Mouse (Mus musculus) neural tube, embryonic 10.5 days (tissue): Measurements from ENCODE around the gene Scube2.

Experiments
- DNase-seq: peaks from one replicate; pipeline ENCODE4 v3.0.0-alpha.2; 2017; ENCODE audit warnings: low spot score; ENCODE audit errors: extremely low spot score

Scube2 gene

GRCm38 (mm10) chr7:109865370-109866229, at the start of gene Scube2:
Scube2 (minus strand) TSS chr7:109865679.
- DNase-seq: peak; percentile 61

- DNase-seq: no peak
Measured at GRCm38 (mm10) chr7:109906165-109906564, 40.7 kb upstream of the Scube2 start.

DNA sequence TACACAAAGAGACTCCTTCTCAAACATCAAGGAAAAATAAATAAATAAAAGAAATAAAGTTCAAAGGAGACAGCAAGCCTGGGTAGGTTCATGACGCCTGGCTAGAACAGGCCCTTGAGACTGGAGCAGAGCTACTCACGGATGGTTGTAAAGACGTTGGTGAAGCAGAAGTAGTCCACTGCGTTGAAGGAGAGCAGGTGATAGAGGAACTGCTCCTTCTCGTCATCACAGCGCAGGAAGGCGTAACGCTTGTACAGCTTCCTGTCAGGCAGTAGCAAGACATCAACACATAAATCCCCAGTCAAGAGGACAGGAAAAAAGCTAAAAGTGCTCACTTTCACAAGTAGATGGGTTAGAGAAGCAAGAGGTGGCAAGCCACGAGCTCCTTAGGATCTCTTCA, 35.4 kb upstream of the Scube2 start:
- no peak for DNase-seq

DNA sequence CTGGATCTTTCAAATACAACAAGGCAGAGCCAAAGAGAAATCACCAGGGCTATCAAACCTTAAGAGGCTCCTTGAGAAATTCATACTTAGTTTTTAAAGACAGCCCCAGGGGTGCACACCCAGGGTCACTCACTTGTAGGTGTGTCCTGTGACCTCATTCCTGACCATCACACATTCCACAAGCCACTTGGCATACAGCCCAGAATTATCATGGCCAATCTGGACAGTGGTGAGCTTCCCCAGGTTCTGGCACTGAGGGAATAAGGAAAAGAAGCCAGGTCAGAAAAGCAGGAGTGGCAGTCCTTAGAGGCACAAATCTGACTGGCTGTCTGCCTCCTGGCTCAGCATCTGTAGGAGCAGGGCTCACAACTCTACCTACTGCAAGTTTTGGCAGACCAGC, 33.4 kb upstream of the Scube2 start:
- DNase-seq: no peak

GRCm38 (mm10) chr7:109892530-109892929, 27.1 kb upstream of the Scube2 start:
- peak; percentile 65 for DNase-seq

- no peak for DNase-seq
Measured at GRCm38 (mm10) chr7:109891786-109892185, 26.3 kb upstream of the Scube2 start.

GRCm38 (mm10) chr7:109890256-109890655, 24.8 kb upstream of the Scube2 start:
- no peak for DNase-seq

DNA sequence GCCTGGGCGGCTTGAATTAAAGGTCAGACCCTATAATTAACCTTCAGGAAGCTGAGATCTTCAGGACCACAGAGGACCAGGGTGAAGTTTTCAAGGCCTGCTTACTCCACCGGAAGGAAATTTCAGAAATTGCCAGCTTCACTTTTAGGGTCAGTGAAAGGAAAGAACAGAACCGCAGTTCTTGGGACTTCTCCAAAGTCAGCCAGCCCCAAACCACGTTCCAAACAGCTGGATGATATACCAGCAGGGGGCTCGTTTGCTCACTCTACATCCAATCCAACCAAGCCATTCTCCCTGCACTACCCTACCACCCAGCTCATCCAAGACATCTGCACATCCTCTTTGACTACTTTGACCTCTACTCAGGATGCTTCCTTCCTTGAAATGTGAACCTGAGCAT, 23.8 kb upstream of the Scube2 start:
- DNase-seq: no peak

GRCm38 (mm10) chr7:109886249-109886648, 20.8 kb upstream of the Scube2 start:
- DNase-seq: no peak

- DNase-seq: no peak
Measured at GRCm38 (mm10) chr7:109882574-109882973, 17.1 kb upstream of the Scube2 start.

DNA sequence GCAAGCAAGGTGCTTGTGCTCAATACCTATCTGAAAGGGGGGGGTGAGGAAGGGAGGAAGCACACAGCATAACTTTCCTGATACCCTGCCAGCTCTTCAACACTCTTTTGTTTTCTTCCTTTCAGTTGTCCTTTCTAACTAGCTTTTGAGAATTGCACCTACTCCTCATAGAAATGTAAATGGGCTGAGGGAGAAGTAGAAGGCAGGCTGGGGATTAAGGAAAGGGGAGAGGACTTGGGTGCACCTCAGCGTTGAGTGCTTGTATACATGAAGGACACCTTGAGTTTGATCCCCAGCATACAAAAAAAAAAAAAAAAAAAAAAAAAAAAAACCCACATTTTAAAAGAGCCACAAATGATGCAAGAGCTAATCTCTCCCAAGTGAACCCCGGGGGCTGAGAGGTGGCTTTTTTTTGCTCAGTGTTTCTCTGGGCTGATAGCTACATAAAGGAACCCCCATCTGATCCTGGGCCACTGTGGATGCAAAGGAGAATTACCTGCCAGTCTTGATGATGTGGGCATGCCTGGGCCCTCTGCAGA, 16.2 kb upstream of the Scube2 start:
- no peak for DNase-seq

DNA sequence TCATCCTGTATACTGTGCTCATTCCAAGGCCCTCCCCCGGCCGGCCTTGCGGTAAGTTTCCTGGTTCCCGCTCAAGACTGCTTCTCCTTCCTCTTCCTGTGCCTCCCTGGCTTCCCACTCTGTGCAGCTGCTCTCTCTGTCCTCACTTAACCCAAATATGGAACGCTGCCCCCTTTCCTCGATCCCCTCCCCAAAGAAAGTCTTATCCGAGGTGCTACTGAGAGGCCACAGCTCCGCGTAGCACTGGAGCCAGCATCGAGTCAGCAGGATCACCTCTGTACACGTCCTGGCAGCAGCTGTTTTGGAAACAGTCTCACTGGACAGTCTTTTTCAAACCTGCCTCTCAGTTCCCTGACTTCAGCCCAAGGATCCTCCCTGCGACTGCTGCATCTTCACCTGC, 13.7 kb upstream of the Scube2 start:
- DNase-seq: no peak

- no peak for DNase-seq
Measured at GRCm38 (mm10) chr7:109876085-109876484, 10.6 kb upstream of the Scube2 start.

DNA sequence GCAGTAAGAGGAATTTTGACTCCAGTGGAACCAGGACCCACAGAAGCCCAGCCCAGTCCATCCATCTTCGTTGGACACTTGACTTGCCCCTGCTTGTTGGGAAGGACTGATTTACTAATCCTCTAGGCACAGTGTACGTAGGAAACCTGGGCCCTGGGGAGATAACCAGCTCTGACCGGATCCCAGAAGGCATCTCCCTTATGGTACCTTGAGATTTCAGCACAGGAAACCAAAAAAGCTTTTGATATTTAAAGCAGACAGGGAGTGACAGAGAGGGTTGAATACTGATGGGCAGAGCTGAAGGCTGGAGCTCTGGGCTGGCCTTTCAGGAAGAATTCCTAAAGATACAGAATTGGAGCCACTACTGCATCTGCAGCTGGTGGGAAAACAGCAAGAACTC, 10.1 kb upstream of the Scube2 start:
- DNase-seq: no peak

GRCm38 (mm10) chr7:109875033-109875432, 9.6 kb upstream of the Scube2 start:
- no peak for DNase-seq

GRCm38 (mm10) chr7:109873170-109873569, 7.7 kb upstream of the Scube2 start:
- no peak for DNase-seq

DNA sequence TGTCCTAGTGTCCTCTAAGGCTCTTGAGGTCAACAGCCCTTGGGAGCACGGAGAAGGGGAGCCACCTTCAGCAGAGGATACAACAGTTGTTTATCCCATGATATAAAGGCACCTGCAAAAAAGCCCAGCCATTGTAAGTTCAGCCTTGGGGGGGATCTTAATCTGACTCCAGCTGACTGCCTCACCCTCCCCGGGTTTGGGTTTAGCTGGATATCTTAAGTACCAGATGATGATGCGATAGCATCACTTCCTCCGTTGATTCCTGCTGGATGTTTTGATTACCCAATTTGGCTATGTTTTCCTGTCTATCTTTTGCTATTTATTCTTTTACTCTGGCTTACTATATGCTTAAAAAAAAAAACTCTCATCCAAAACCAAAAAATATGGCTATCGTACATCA, 5.8 kb upstream of the Scube2 start:
- no peak for DNase-seq

DNA sequence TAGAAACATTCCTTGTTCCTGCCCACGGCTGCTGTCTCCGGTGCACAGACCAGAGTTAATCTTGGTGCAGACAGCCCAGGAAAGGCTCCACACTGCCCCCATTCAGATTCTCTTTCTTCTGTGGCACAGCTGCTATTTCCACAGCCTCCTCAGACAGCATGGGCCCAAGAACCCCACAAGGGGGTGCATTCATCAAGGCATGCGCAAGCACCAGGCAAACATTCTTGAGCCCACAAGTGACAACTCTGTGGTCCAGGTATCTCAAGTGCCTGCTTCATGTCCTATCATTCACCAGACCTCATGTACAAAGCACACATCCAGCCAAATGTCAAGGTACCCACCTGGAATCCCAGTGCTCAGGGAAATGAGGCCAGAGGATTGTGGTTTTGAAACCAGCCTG, 3.0 kb upstream of the Scube2 start:
- no peak for DNase-seq

DNA sequence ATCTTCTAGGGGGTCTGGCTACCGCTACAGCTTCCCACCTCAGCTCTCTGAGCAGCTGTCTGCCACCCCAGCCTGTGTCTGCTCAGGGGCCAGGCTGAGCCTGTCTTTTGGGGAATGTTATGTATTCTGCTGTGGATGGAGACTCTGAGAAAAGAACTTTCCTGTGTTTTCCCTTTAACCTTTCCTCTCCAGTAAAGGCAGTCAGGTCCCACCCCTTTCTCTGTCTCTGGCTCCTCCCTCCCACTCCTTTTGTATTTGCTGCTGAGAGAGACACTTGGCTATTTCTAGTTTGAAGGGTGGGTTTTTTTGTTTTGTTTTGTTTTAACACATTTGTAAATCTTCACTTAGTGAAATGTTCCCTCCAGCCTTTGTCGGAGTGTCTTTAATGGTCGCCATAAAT, 1.2 kb upstream of the Scube2 start:
- no peak for DNase-seq

GRCm38 (mm10) chr7:109863561-109863960, 1.9 kb downstream of the Scube2 start:
- no peak for DNase-seq

DNA sequence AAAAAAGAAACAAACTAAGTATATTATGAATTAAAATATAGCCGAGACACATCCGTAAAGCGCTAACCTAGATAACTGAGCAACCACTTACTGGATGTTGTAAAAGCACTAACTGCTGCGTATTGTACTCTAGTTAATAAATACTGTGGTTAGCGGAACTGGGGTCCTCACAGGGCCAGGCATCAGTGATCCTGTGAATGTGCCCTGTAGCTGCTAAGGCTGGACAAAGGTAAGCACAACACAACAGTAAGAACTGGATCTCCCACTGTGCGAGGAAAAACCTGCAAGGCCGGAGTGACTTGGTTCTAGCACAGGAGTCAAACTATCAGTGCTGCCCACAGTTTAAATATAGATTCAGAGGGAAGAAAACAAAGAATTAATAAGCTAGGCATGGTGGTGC, 5.3 kb downstream of the Scube2 start:
- DNase-seq: no peak

DNA sequence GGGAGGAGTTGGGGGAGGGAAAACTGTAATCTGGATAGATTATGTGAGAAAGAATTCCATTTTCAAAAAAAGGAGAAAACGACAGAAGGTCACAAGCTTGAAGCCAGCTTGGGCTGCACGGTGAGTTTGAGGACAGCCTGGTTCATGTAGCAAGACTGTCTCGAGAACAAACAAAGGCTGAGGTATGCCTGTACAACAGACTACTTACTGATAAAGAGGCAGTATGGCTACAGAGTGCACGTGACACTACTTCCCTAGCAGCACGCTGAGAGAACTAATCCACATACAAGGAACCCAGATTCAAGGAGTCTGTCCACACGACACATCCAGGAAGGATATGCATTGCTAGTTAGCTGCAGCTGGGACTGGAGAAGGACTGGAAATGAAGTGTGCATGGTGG, 6.1 kb downstream of the Scube2 start:
- DNase-seq: no peak

DNA sequence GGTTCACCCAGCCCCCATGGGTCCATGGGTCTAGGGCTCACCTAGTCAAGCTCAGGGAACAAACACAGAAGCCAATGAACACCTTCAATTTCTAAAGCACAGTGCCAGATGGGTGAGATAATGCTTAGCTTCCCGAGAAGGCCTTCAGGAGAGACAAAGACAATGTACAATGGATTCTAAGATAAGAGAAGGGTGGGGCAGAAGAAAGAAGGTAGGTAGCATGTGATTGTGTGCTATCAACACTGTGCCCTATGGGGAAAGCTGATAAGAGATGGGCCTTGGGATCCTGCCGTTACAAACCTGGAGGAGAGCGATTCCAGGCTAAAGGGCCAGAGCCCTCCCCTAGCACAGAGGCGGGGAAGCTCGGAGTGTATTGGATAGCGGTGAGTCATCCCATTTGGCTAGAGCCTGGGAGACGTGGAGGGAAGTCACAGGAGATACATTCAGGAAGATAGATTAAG, 12.7 kb downstream of the Scube2 start:
- DNase-seq: no peak
